Comparison of ENCODE assay signal across 35 mouse cellular contexts in genomic region chr19:34905424-34905823, GRCm38 (mm10). TPM values are rescaled to one million over a fixed set of nuclear protein-coding genes. Genes with fewer than 3 reads are reported as not detected.
DNase-seq lines count a peak whose midpoint lies in the region; ATAC-seq lines count a peak whose summit lies in the region.
"Had no signal": no experiment of that assay in that cellular context is flagged by ENCODE, and none has a peak within 500 bp of the region (broad histone marks: within the 10 kb centered on the region; RNA-seq: fewer than 3 reads in every experiment).

No protein-coding gene starts in this region.

- no peaks in the 10 kb centered on the region for H3K4me1 ChIP-seq in liver, embryonic 11.5 days (replicated peaks; ENCODE audit: control insufficient read depth, insufficient read depth, low read length)
- H3K4me1 ChIP-seq: embryonic facial prominence, embryonic 10.5 days; embryonic facial prominence, embryonic 15.5 days; hindbrain, embryonic 13.5 days; limb, embryonic 15.5 days; stomach, embryonic 15.5 days had no signal

- no peak for ATAC-seq in liver, embryonic 11.5 days (replicated peaks; ENCODE audit: low FRiP score)
- ATAC-seq in common myeloid progenitor, adult 5-6 weeks (replicated peaks; ENCODE audit: low read depth, poor library complexity, severe bottlenecking): peak; percentile 90
- peak; percentile 94 for ATAC-seq in megakaryocyte progenitor cell, adult 5-6 weeks (replicated peaks; ENCODE audit: poor library complexity)
- ATAC-seq: CD4-positive, CD25-positive, alpha-beta regulatory T cell, adult 4 months; forebrain, embryonic 14.5 days; intestine, embryonic 16.5 days; lung, postnatal 0 days; midbrain, embryonic 16.5 days had no signal

- no peak overlapping the region for H3K27ac ChIP-seq in liver, embryonic 11.5 days (ENCODE audit: low read depth, low read length)
- H3K27ac ChIP-seq: embryonic facial prominence, embryonic 10.5 days; embryonic facial prominence, embryonic 15.5 days; gastrocnemius, adult 2 months; heart, embryonic 13.5 days; hindbrain, embryonic 13.5 days; kidney, postnatal 0 days; limb, embryonic 10.5 days; limb, embryonic 15.5 days; stomach, embryonic 15.5 days had no signal

- no peak overlapping the region for H3K4me3 ChIP-seq in liver, embryonic 11.5 days (ENCODE audit: low read depth, low read length)
- H3K4me3 ChIP-seq: embryonic facial prominence, embryonic 10.5 days; embryonic facial prominence, embryonic 15.5 days; gastrocnemius, adult 2 months; heart, embryonic 13.5 days; hindbrain, embryonic 13.5 days; limb, embryonic 10.5 days; limb, embryonic 15.5 days; stomach, embryonic 15.5 days had no signal

- DNase-seq in liver: peak; percentile 15
- no peak for DNase-seq in liver, embryonic 11.5 days (ENCODE audit: low spot score)
- DNase-seq in B cell, adult 2 months: peak; percentile 26 to 39
- DNase-seq in cerebellum, adult 8-10 months: no peak
- DNase-seq in left cerebral cortex, adult 9 months (ENCODE audit: low spot score in 2 of 2): no peak
- no peak for DNase-seq in heart, postnatal 4 days
- DNase-seq: adrenal gland, postnatal 14 days; cerebellum, adult 18-20 months; cerebellum, postnatal 14 days; gastrocnemius, adult 2 months; gastrocnemius, postnatal 36 days; heart, postnatal 14 days; kidney, adult 8-10 months; kidney, postnatal 4 days; layer of hippocampus, postnatal 36 days; lung, adult 18-20 months; lung, postnatal 4 days; right cerebral cortex, postnatal 4 days; thymus, postnatal 36 days had no signal

- H3K4me2 ChIP-seq in liver, embryonic 11.5 days: no peak overlapping the region
- H3K4me2 ChIP-seq: embryonic facial prominence, embryonic 15.5 days; heart, embryonic 13.5 days; hindbrain, embryonic 13.5 days; limb, embryonic 15.5 days; midbrain, embryonic 11.5 days; stomach, embryonic 15.5 days had no signal

- H3K9ac ChIP-seq in liver, embryonic 11.5 days (ENCODE audit: low read depth, low read length): no peak overlapping the region
- H3K9ac ChIP-seq: embryonic facial prominence, embryonic 15.5 days; heart, embryonic 13.5 days; hindbrain, embryonic 13.5 days; limb, embryonic 15.5 days; stomach, embryonic 15.5 days had no signal

- H3K9me3 ChIP-seq in liver, embryonic 11.5 days (ENCODE audit: control insufficient read depth, low read length): no peaks in the 10 kb centered on the region
- H3K9me3 ChIP-seq: embryonic facial prominence, embryonic 10.5 days; embryonic facial prominence, embryonic 15.5 days; heart, embryonic 13.5 days; hindbrain, embryonic 13.5 days; limb, embryonic 10.5 days; limb, embryonic 15.5 days; stomach, embryonic 15.5 days had no signal

- no peaks in the 10 kb centered on the region for H3K36me3 ChIP-seq in liver, embryonic 11.5 days (ENCODE audit: control insufficient read depth, insufficient read depth, low read length)
- H3K36me3 ChIP-seq: embryonic facial prominence, embryonic 10.5 days; embryonic facial prominence, embryonic 15.5 days; heart, embryonic 13.5 days; hindbrain, embryonic 13.5 days; limb, embryonic 10.5 days; limb, embryonic 15.5 days; stomach, embryonic 15.5 days had no signal

- WGBS in liver, embryonic 11.5 days: 59% methylated on average over 7 of the region's 7 CpGs

- no peaks in the 10 kb centered on the region for H3K27me3 ChIP-seq in liver, embryonic 11.5 days (replicated peaks; ENCODE audit: control insufficient read depth, insufficient read depth, low read length)
- H3K27me3 ChIP-seq: embryonic facial prominence, embryonic 15.5 days; heart, embryonic 13.5 days; hindbrain, embryonic 13.5 days; limb, embryonic 15.5 days; stomach, embryonic 15.5 days had no signal

RNA-seq across cellular contexts. Expression of gene Kif20b, which starts 16.7 kb away (rescaled TPM):
- 54.8 and 55.0 TPM in 2 replicates for polyA plus RNA-seq in liver, embryonic 11.5 days (2014; fragmentation: Nextera tagmentation; extraction: Ambion mirVana)
- 146 and 147 TPM in 2 replicates for total RNA-seq in common myeloid progenitor, adult 5-6 weeks (2017)
- total RNA-seq in megakaryocyte progenitor cell, adult 5-6 weeks (2015): 95.1 and 126 TPM in 2 replicates
- 108 and 128 TPM in 2 replicates for total RNA-seq in megakaryocyte progenitor cell, adult 5-6 weeks (2017)
- 10 to 100 TPM; 19.7 to 23.2 TPM for total RNA-seq in heart, postnatal 4 days (2021)

RNA-seq across cellular contexts. Expression of gene Pank1, which starts 26.2 kb away (rescaled TPM):
- polyA plus RNA-seq in liver, embryonic 11.5 days (2014; fragmentation: Nextera tagmentation; extraction: Ambion mirVana): 7.8 and 8.7 TPM in 2 replicates
- 13.1 and 15.7 TPM in 2 replicates for total RNA-seq in common myeloid progenitor, adult 5-6 weeks (2017)
- total RNA-seq in megakaryocyte progenitor cell, adult 5-6 weeks (2015): 16.2 and 17.0 TPM in 2 replicates
- total RNA-seq in megakaryocyte progenitor cell, adult 5-6 weeks (2017): 5.1 and 8.4 TPM in 2 replicates
- total RNA-seq in heart, postnatal 4 days (2021): 10 to 100 TPM; 27.3 to 29.0 TPM

Comparison
In these comparisons a context has a peak if more than half of its experiments do, and no peak if none do; other contexts are left out.
1. DNase-seq: peak in liver (single experiment) and B cell, adult 2 months (2 of 2); none in liver, embryonic 11.5 days (single experiment), cerebellum, adult 8-10 months (single experiment), left cerebral cortex, adult 9 months (0 of 2) and heart, postnatal 4 days (single experiment).